Mouse (Mus musculus) testis, postnatal 14 days (tissue): ENCODE results near the gene Mxd4.

Source experiments
- DNase-seq: peaks from one replicate; pipeline ENCODE4 v3.0.0; 2021; ENCODE audit warnings: low spot score

Mxd4 gene

DNA sequence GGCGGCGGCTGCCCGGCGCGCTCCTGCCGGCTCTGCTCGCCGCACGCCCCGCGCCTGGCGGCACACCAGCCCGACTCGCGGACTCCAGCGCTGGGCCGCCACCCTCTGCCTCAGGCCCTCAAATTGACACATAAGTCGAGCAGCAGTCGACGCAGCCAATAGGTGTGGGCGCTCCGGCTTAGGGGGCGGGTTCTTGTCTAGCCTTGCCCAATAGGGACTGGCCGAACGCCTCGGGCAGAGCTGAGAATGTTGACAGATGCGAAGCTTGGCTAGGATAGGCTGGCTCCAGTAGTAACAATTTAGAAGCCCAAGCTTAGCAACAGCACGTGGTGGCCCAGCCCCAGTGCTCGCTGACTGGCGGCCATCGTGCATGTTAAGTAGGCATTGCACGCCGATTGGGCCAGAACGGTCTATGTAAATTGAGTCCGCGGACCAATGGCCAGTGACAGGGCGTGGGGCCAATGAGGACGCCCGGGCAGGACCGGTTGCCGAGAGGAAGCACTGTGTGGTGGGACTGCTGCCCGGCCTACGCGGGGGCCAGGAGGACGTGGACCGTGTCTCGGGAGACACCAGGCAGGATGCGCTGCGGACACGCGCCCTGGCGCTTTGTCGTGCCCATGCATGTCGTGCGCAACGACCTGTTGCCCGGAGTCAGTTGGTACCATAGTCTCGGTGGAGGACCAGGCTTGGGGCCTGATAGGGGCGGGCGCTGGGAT lies at the start of gene Mxd4:
Gene Mxd4, minus strand, starts transcription at position 120 of the 716 bp plus-strand sequence.
- peak; percentile 99 for DNase-seq

DNA sequence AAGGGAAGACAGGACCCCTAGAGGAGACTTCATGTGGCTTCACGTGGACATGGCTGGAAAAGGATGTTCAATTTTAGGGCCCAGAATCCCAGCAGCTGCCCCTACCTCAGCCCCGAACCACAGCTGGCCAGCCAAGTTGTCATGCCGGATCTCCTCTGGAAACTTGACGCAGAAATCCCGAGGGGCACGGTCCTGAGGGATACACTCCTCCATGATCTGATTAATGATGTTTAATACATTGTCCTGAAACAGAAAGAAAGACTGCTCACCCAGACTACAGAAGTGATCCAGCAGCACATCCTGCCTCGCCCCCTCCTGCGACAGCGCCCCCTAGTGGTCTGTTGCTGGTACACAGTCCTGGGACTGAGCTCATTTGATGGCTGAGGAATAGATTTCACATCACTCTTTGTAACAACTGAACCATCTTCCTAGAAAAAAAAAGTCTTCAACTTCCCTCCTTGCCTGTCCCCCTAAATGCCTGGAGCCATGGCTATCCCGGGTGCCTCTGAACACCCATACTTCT lies 48.4 kb upstream of the Mxd4 start:
- DNase-seq, result no peak

DNA sequence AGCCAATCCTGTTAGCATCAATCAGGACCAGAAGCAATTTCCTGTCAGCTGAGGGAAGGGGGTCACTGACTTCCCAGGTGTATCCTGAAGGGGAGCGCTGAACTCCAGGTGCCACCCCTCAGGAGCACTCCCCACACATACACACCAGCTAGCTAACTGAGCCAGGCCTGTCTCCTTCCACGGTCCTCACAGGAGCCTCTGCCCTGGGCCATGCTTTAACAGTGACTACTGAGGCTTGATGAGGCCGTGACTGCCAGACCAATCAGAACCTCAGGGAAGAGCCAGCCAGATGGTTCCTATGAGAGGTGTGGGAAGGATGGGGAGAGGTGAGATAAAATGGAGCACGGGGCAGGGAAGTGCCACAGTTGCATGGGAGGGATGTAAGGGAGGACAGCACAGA lies 47.5 kb upstream of the Mxd4 start:
- no peak for DNase-seq

DNA sequence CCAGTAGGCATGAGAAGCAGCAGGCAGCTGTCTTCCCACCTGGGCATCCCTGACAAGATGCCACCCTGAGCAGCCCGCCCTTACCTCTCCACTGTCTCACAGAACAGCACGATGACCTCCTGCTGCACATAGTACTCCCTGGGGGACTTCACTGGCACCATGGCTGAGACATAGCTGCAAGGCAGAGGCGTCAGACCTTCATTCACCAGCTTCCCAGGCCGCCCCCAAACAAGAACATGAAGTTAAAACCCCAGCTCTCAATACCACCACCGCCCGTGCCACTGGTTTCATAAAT lies 45.6 kb upstream of the Mxd4 start:
- DNase-seq, result no peak

DNA sequence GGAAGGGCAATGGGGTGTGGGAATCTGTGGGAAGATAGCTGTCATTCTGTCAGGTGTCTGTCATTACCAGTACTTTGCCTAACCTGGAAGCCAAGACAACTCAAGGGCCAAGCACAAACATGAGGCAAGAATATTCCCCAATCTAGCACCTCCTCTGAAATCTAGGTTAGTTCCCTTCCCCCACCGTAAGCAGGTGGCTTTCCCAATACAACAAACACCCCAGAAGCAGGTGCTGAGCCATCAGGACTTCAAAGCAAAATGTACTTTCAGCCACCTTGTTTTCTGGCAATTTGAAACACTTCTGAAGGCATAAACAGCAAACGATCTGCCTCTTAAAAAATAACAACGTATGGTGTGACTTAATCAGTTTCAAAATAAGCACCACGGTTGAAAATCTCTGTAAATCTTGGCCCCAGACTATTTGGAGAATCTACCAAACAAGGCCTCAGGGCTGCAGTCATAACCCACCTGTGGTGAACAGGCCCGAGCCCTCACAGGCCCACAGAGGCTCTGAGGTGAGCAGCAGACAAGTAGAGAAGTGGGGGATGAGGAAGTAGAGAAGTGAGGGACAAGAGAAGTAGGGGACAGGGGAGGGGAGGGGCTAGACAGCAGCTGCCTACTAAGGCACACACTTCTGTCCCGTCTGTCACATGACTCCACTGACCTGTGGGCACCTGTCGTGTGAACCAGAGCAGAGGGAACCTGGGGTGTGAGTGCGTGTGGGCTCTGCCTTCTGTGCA lies 45.1 kb upstream of the Mxd4 start:
- DNase-seq, result no peak

DNA sequence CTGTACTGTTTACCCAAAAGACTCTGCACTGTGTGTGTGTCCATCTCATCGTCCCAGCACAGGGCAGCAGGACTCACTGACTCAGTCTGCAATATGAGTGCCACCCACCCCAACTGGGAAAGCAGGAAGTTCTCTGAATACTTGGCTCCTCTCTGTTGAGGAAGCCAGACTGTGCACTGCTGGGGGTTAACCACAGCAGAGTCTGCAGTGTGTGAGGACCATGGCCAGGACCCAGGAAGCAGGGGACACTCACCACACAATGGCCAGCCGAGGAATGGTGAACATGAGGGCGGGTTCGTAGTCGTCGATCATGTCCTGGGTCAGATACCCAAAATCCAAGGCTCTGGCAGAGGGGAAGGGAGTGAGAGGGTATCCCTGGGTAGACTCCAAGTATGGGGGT lies 44.4 kb upstream of the Mxd4 start:
- no peak for DNase-seq

DNA sequence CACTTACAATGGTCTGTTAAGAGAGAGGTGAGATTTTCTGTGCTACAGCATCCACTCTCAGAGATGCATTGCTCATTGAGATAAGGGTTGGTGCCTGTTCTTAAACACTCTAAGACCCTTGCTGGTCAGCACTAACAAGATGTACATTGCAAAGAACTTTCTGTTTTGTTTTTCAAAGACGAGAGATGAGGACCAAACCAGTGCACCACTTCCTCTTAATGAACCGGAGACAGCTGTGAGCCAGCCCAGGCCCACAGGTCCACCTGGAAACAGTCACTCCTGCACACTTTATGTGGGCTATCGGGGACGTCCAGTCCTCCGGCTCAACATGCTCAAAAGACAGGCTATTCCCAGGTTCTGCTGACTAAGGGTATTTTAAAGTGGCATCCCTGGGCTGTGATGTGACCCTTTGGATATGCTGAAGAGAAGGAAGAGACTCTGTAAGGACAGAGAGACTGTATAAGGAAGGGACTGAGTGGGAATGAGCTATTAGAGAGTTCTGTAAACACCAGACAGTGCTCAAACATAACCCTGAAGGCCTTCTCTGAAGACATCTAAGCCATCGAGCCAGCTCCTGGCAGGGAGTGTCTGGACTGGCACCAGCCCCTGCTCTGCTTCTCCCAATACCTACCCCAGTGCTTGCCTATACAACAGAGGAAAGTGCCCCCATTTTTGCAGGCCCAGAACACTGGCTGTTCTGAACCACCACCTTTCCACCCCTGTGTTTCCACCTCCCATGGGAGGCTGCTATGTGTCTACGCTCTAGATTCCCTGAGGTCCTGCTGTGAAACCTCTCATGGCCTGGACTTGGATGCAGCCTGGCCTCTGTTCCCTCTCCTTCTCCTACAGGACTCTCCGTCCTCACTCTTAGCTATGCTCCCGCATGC lies 43.3 kb upstream of the Mxd4 start:
- DNase-seq, result no peak

DNA sequence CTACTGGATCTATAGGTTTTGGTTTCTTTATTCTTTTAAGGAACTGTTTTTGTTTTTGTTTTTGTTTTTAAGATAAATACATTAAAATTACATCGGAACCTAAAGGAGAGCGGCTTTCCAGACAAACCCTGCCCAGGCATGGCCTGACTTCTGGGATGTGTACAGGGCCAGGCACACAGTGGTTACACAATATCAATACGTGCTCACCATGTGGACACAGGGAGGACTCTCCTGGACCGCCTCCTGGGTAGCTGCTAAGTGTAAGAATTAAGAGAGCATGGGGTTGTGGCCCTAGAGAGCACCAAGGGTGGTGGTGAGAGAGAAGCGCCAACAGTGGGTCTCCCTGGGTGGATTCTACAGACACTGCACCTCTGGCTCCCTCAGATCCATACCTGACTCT lies 42.0 kb upstream of the Mxd4 start:
- no peak for DNase-seq

DNA sequence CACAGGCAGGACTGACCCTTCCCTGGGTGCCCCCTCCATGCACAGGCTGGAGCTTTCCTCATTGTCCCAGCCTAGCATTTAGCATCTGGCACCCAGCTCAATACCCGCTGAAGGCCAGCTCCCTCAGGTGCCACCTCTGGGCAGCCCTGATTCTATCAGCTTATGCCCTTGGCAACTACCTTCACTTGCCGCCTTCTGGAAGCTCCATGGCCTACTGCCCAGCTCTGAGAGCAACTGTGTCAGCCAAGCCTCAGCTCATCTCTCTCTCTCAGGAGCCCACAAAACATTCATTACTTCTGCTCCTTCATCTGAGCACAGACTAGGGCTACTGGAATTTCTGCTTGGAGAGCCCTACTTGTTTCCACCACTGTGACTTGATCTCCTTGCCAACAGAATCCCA lies 38.0 kb upstream of the Mxd4 start:
- no peak for DNase-seq

DNA sequence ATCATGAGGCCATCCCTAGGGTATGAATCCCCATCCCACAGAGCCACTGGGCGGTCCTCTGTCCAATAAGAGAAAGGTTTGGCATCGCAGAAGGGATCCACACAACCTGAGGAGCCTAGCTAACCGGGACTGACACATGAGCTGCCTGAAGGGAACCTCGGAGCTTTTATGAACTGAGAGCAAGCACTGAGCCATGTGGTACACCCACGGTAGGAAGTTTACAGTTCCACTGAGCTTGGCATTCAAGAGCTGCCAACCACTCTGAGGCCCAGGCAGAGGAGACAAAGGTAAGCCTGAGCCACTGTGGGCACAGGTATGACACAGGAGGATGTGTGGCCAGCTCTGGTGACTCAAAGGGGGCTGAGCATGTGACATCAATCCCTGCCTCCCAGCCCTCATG lies 37.0 kb upstream of the Mxd4 start:
- no peak for DNase-seq

DNA sequence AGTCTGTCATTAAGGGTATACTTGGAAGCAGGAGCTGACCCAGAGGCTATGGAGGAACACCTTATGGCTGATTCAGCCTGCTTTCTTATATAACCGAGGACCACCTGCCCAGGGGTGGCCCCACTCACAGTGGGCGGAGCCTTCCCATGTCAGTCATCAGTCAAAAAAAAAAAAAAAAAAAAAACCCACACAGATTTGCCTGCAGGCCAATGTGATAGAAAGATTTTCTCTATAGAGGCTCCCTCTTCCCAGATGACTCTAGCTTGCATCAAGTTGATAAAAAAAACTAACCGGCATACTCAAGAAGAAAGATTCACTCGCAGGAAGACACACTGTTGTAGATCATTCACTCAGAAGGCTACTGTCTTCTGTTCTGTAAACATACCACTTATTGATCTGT lies 32.5 kb upstream of the Mxd4 start:
- DNase-seq, result no peak

DNA sequence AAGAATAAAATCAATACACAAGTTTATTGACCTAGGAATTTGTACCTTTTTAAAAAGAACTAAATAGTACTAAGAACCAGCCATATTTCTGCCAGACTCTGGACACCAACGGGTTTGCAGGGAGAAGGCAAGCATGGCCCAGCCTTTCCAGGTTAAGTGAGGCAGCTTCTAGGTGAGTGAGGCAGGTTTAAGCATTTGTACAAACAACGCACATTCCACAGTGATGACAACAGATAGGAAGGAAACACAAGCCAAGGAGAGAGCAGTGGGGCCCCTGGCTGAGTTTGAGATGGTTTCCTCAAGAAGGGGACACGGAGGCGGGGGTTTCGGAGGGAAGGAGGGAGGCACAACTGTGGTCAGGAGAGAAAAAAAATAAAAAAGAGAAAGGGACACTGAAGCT lies 31.2 kb upstream of the Mxd4 start:
- no peak for DNase-seq

DNA sequence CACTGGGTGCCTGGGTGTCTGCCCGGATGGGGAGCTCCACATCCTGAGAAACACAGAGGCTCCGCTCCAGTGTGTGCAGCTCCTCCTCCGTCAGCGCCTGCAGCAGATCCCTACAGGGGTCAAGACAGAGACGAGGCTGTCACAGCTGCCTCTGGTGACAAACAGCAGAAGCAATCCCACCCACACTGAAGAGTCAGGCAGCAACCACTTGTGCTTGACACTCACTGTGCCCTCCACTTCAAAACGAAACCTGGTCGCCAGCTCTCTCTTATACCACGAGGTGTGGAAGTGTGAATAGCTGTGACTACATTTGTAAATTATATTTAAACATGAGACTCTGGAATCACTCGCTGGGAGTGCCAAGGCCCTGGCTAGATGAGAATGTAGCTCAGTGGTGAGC lies 30.2 kb upstream of the Mxd4 start:
- DNase-seq, result no peak

DNA sequence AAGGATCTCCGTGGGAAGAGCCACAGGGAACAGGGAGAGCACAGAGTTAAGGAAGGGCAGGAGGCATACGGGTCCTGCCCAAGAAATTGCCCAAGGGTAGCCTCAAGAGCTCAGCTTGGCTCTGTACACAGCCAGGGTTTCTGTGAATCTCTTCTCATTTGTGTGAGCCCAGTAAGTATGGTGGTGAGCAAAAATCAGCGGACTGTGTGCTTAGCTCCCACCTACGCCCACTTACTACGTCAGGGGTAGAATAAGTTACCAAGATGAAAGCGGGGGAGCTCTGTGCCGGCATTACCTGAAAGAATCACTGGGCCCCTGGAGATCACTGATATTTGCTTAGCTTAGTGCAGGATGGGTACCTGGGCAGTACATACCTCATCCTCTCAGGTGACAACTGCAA lies 28.5 kb upstream of the Mxd4 start:
- no peak for DNase-seq

DNA sequence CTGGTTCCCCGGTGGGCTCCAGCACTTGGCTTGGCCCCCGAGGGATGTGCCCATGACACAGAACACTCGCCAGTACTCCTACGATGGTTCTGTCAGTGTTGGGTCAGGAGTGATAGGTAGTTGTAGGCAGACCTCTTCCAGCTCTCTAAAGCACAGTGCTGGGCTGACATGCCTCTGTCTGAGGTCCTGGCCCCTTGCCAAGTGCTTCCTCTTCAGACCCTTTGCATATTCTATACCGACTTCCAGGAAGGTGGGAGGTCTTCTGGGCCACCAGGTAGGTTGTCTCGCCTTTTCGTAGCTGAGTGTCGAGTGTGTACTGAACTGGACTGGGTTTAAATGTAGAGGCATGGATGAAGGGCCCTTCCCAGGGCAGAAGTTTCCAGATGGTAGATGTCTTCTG lies 26.1 kb upstream of the Mxd4 start:
- no peak for DNase-seq

DNA sequence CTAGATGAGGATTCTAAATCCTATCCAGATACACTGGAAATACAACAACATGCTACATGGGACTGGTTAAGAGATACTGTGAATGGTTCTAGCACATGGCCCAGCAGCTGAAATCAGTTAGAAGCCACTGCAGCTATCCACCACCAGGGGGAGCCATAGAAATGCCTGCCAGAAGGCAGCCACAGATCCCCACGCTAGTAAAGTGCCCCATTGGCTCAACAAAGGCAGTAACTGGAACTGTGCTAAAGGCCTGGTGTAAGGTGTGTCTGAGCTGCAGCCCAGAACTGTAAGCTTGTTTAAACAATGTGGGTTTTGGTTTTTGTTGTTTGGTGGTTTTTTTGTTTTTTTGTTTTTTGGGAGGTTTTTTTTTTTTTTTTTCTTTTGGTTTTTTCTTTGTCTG lies 22.8 kb upstream of the Mxd4 start:
- peak; percentile 53 for DNase-seq

DNA sequence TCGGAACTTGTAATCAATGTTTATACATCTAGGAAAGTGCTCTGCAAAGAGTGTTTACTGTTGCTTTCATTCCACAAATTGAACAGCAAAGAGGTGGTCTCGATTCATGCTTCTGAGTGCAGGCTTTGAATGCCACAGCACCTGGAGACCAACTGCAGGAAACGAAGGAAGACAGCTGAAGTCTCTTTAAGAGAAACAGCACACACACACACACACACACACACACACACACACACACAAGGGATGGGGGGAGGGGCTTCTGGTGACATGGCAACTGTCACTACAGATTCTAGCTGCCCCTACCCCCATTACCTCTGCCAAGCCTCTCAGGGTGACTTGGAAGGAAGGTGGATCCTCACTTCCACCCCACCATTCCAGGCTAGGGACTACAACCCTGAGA lies 20.0 kb upstream of the Mxd4 start:
- DNase-seq, result no peak

DNA sequence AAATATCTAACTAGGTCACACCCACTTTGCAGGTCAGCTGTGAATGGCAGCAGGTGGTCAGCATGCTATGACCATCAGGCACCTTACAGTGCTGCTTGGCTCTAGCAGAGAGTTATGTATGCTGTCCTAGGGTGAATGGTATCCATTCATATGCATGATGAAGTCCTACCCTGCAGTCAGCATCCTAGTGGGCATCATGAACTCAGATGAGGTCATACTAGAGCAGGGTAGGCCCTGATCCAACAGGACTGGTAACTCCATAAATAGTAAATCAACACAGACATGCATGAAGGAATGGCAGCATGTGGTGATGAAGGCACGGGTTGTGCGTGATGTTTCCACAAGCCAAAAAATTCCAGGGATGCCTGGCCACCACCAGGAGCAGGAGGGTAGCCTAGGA lies 18.3 kb upstream of the Mxd4 start:
- DNase-seq, result no peak

DNA sequence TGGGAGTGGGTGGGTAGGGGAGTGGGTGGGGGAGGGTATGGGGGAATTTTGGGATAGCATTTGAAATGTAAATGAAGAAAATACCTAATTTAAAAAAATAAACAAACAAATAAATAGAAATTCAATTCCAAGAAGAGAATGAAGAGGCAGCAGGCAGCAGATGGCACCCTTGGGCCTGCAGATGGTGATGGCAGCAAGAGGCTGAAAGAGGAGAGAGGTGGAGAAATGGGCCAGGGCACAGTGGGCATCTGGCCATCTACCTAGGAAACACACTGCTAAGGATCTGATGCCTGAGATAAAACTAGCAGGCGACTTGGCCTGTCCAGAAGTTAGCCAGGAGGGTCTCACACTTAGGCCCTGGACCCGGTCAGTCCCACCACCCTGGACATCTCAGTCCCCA lies 17.4 kb upstream of the Mxd4 start:
- DNase-seq, result no peak

DNA sequence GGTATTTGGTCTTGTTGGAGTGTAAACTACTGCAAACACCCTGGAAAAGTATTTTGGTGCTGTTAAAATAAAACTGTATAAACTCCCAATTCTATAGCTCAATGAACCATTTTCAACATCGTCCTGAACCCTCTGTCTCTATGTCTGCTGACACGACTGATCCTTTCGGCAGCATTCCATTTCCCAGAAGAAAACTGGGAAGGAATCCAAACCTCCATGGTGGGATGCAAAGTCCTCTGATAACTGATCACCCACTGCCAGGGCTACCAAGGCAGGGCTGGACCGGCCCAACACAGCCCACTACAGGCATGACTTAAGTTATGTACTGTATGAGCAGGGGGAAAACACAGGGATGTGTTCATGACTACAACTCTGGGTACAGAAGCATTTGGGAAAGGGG lies 14.5 kb upstream of the Mxd4 start:
- DNase-seq, result no peak

DNA sequence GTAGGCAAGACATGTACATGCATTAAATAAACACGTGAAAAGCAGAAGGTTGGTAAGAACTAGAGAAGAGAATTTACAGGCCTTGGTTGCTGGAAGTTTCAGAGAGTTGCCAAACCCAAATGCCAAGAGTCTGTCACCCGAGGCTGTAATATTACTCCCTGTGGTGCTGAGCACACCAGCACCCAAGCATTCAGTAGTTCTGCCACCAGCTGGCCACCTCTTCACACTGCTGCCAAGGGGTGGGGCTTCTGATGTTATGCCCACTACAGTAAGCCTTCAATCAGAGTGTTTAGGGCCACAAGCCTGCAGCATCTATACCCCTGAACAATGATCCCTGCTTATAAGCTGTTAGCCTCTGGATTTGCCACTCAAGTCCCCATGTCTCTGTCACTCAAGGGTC lies 13.9 kb upstream of the Mxd4 start:
- DNase-seq, result no peak

DNA sequence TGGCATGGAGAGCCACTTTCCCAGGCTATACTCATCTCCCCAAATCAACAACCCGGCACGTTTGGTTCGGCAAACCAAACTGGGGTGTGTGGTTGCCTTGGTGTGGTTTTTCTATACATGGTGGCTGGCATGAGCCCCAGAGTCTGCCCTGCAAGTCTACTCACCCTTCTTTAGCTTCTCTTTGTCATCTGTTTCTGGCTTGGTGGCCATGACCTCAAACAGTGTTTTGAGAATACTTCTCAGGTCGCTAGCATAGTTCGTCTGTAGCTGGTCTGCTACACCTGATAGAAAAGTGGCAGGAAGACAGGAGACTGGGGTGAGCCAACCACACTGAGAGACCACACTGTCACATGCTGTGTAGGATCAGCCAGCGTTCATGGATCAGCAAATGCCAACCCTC lies 11.1 kb upstream of the Mxd4 start:
- DNase-seq, result no peak

DNA sequence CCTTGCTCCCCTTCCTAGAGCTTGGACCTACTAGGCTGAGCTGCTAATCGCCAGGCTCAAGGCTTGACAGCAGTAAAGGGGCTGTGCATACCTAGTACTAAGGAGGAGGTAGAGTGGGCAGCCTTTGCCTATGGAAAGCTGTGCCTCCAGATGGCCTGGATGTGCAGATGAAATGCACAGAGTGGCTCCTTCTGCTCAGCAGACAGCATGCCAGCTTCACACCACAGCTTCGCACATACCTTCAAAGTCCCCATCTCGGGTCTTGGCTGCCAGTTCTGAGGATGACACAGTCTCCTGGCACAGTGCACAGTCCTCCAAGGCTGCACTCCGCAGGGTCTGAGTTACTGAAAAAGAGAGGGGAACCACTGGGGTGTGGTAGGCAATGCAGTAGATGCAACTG lies 9.7 kb upstream of the Mxd4 start:
- no peak for DNase-seq
